Mouse (Mus musculus) lung, embryonic 14.5 days (tissue): ENCODE results near the gene Zfp367. TPM values are rescaled to one million over a fixed set of nuclear protein-coding genes. Genes with fewer than 3 reads are reported as not detected.

Source experiments
- ATAC-seq: fragments of 200-750 bp; cut with Nextera tagmentation; 2 replicates; pipeline ENCODE4 v1.8.0; 2017; ENCODE audit warnings: mild to moderate bottlenecking, moderate TSS enrichment, moderate library complexity; ENCODE audit not compliant: insufficient read depth
- DNase-seq: peaks from one replicate; pipeline ENCODE4 v3.0.0-alpha.2; 2015
- H3K27ac ChIP-seq: fragments of 300-500 bp; sonication (generic); 2 replicates; pipeline ENCODE4 v1.5.1; 2014; ENCODE audit warnings: low read depth, mild to moderate bottlenecking, moderate library complexity
- H3K27me3 ChIP-seq: fragments of 300-500 bp; sonication (generic); 2 replicates; pipeline ENCODE4 v1.6.1; 2014; ENCODE audit warnings: low read length, control low read depth; ENCODE audit not compliant: insufficient read depth
- H3K36me3 ChIP-seq: fragments of 300-500 bp; sonication (generic); 2 replicates; pipeline ENCODE4 v1.6.1; 2014; ENCODE audit warnings: control low read depth; ENCODE audit not compliant: insufficient read depth
- H3K4me1 ChIP-seq: fragments of 300-500 bp; sonication (generic); 2 replicates; pipeline ENCODE4 v1.6.1; 2014; ENCODE audit warnings: antibody characterized with exemption, control low read depth; ENCODE audit not compliant: insufficient read depth
- H3K4me2 ChIP-seq: fragments of 300-500 bp; sonication (generic); 2 replicates; pipeline ENCODE4 v1.6.1; 2014; ENCODE audit warnings: mild to moderate bottlenecking
- H3K4me3 ChIP-seq: fragments of 300-500 bp; sonication (generic); 2 replicates; pipeline ENCODE4 v1.5.1; 2014; ENCODE audit warnings: low read depth, low read length
- H3K9ac ChIP-seq: fragments of 300-500 bp; sonication (generic); 2 replicates; pipeline ENCODE4 v1.6.1; 2014
- H3K9me3 ChIP-seq: fragments of 300-500 bp; sonication (generic); 2 replicates; pipeline ENCODE4 v1.6.1; 2016; ENCODE audit warnings: low read depth, low read length, control low read depth
- CTCF ChIP-seq: IDR thresholded peaks from 2 replicates; pipeline ENCODE4 v1.5.1; 2016; ENCODE audit warnings: antibody characterized with exemption, low read depth
- WGBS: fragments of 180-500 bp; shearing (Covaris S2); extraction: QIAGEN DNeasy Blood & Tissue Kit; methylation state at CpG from one replicate; pipeline ENCODE4 v1.1.7; 2014; 5-methylcytosine and 5-hydroxymethylcytosine counted together
- polyA plus RNA-seq: library from polyadenylated mRNA; unstranded; fragments of >200 nt; fragmentation: Nextera tagmentation; extraction: Ambion mirVana; gene quantifications from 2 replicates; pipeline ENCODE4 v1.2.1, GENCODE M21; 2014

Zfp367 gene
- polyA plus RNA-seq, 1 experiment from 2014 or later: 29.5 TPM

- WGBS: 68% methylated on average over 3 of the region's 3 CpGs
- Histone ChIP-seq H3K27ac (no peak overlapping the region), H3K4me1 (no peaks in the 10 kb centered on the region), H3K9me3 (no peaks in the 10 kb centered on the region), H3K4me2 (no peak overlapping the region), H3K36me3 (no peaks in the 10 kb centered on the region), H3K27me3 (no peaks in the 10 kb centered on the region), H3K9ac (no peak overlapping the region), H3K4me3 (no peak overlapping the region)
- ATAC-seq: no peak
- TF ChIP-seq CTCF: no peak
- no peak for DNase-seq
Measured at GRCm38 (mm10) chr13:64092141-64092540, 60.9 kb downstream of the Zfp367 start.

DNA sequence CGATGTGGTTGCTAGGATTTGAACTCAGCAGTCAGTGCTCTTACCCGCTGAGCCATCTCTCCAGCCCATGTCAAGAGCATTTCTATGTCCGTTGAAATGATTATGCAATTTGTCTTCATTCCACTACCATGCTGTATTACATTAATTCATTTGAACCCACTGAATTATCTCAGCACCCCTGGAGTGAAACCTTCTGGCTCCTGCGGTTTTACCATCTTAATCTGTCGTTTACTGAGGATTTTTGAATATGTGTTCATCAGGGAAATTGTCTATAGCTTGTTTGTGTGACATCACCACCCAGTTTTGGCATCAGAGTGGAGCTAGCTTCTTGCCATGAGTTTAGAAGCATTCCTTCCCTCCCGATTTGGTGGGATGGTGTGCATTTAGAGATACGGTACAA lies 62.0 kb downstream of the Zfp367 start:
- no peak overlapping the region for H3K4me2 ChIP-seq
- WGBS: 75% methylated on average over 7 of the region's 7 CpGs
- no peaks in the 10 kb centered on the region for H3K27me3 ChIP-seq
- H3K4me1 ChIP-seq: no peaks in the 10 kb centered on the region
- DNase-seq: no peak
- no peaks in the 10 kb centered on the region for H3K9me3 ChIP-seq
- TF ChIP-seq CTCF: no peak
- no peak overlapping the region for H3K4me3 ChIP-seq
- H3K36me3 ChIP-seq: no peaks in the 10 kb centered on the region
- no peak for ATAC-seq
- no peak overlapping the region for H3K27ac ChIP-seq
- no peak overlapping the region for H3K9ac ChIP-seq

- H3K27ac ChIP-seq: no peak overlapping the region
- no peak overlapping the region for H3K9ac ChIP-seq
- no peaks in the 10 kb centered on the region for H3K9me3 ChIP-seq
- peak; percentile 68 for ATAC-seq
- no peaks in the 10 kb centered on the region for H3K27me3 ChIP-seq
- DNase-seq: peak; percentile 63
- TF ChIP-seq CTCF: no peak
- H3K4me1 ChIP-seq: no peaks in the 10 kb centered on the region
- WGBS: 62% methylated on average over 5 of the region's 5 CpGs
- no peak overlapping the region for H3K4me3 ChIP-seq
- H3K4me2 ChIP-seq: no peak overlapping the region
- H3K36me3 ChIP-seq: no peaks in the 10 kb centered on the region
Measured at GRCm38 (mm10) chr13:64090278-64090677, 62.7 kb downstream of the Zfp367 start.

DNA sequence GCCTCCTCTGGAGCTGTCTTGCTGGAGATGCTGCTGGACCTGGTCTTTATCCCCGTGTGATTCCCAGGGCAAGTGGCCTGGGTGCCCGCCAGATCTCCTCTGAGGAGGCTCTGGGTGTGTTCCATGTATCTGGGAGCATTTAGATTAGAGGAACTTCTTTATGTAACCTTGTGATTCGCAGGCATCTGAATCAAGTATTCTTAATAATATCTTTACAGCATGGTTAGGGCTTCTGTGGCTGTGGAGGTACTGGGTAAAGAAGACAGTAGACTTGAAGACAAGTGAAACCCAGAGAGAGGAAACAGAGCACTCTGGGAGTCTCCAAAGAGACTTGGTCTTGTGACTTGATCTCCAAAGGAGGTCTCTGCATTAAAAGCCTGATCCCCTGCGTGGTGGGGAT lies 63.9 kb downstream of the Zfp367 start, which contains the start of gene Hsd17b3:
Gene Hsd17b3, minus strand, starts transcription at position 101 of the 400 bp plus-strand sequence.
- WGBS: 78% methylated on average over 4 of the region's 4 CpGs
- no peak within 1 kb of the TSS for H3K27ac ChIP-seq
- ATAC-seq: no peak

GRCm38 (mm10) chr13:64088057-64088456 lies 64.9 kb downstream of the Zfp367 start:
- no peaks in the 10 kb centered on the region for H3K36me3 ChIP-seq
- H3K4me1 ChIP-seq: no peaks in the 10 kb centered on the region
- H3K4me3 ChIP-seq: no peak overlapping the region
- no peaks in the 10 kb centered on the region for H3K9me3 ChIP-seq
- H3K27me3 ChIP-seq: no peaks in the 10 kb centered on the region
- no peak for DNase-seq
- 57% methylated on average over 7 of the region's 7 CpGs for WGBS
- H3K4me2 ChIP-seq: no peak overlapping the region
- TF ChIP-seq CTCF: no peak
- ATAC-seq: no peak
- H3K27ac ChIP-seq: no peak overlapping the region
- no peak overlapping the region for H3K9ac ChIP-seq

More for the DNA sequence above, 63.9 kb downstream of the Zfp367 start, which contains the start of gene Hsd17b3:
- Histone ChIP-seq H3K9me3 (no peaks in the 10 kb centered on the region), H3K4me3 (no peak within 1 kb of the TSS), H3K9ac (no peak within 1 kb of the TSS), H3K27me3 (no peaks in the 10 kb centered on the region), H3K36me3 (no peaks in the 10 kb centered on the region), H3K4me1 (no peaks in the 10 kb centered on the region), H3K4me2 (no peak within 1 kb of the TSS)
- no peak for TF ChIP-seq CTCF
- DNase-seq: no peak

DNA sequence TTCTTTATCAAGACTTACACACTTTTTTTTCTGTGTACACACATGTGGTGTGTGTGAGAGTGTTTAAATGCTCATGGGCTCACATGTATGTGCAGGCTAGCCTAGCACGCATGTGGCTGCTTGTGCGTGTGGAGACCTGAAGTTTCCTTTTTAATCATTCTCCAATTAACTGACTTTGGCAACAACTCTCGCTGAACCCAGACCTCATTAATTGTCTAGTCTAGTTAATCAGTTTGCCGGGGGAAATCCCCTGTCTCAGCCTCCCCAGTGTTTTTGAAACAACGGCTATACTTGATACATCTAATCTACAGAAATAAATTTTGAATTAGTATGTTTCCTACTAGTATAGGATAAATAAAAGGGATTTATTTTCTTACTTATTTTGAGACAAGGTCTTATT lies 67.0 kb downstream of the Zfp367 start:
- WGBS: 88% methylated on average over 5 of the region's 5 CpGs
- Histone ChIP-seq H3K4me3 (no peak overlapping the region), H3K9me3 (no peaks in the 10 kb centered on the region), H3K9ac (no peak overlapping the region), H3K4me1 (peaks cover 6% of the 10 kb centered on the region; the same call in 1 of the 2 replicates), H3K36me3 (no peaks in the 10 kb centered on the region), H3K27ac (no peak overlapping the region), H3K4me2 (no peak overlapping the region), H3K27me3 (no peaks in the 10 kb centered on the region)
- no peak for DNase-seq
- TF ChIP-seq CTCF: no peak
- ATAC-seq: no peak

DNA sequence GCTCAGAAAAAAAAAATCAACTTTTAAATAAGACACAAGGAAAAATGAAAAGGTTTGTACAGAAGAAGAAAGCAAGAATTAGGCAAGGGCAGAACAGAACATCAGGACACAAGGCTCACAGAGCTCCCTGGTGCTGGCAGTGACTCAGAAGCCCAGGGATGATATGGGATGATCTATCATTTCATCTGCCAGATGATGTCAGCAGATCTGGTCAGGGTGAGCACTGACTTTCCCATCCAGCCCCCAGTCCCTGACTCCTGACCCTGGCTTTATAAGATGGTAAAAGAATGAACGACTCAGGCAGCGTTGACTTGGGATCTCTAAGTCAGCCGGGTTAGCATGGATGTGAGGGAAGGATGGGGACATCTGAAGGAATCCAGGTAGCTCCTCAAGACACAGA lies 69.7 kb downstream of the Zfp367 start:
- H3K4me3 ChIP-seq: no peak overlapping the region
- H3K9ac ChIP-seq: no peak overlapping the region
- ATAC-seq (no peak), DNase-seq (no peak)
- H3K4me1 ChIP-seq: peaks cover 6% of the 10 kb centered on the region; the same call in 1 of the 2 replicates
- H3K36me3 ChIP-seq: no peaks in the 10 kb centered on the region
- no peaks in the 10 kb centered on the region for H3K27me3 ChIP-seq
- no peak for TF ChIP-seq CTCF
- no peak overlapping the region for H3K4me2 ChIP-seq
- no peaks in the 10 kb centered on the region for H3K9me3 ChIP-seq
- 78% methylated on average over 3 of the region's 3 CpGs for WGBS
- H3K27ac ChIP-seq: 0 out of 2 replicates have a peak overlapping the region, but pooled peaks have one; percentile 95

Other genes with a start within 250 kb of the Zfp367 start
- not detected in 2 replicates for gene Hsd17b3, start 64.0 kb downstream of the Zfp367 start, polyA plus RNA-seq
- gene Slc35d2, start 23.8 kb downstream of the Zfp367 start, polyA plus RNA-seq: 4.4 and 4.7 TPM in 2 replicates
- gene Habp4, start 8.6 kb upstream of the Zfp367 start, polyA plus RNA-seq: 28.5 and 30.1 TPM in 2 replicates
- 17.1 and 20.3 TPM in 2 replicates for gene Cdc14b, start 122.1 kb upstream of the Zfp367 start, polyA plus RNA-seq
- gene Aaed1, start 159.5 kb upstream of the Zfp367 start, polyA plus RNA-seq: 50.1 and 51.9 TPM in 2 replicates
- 130 and 141 TPM in 2 replicates for gene Ctsl, start 217.7 kb upstream of the Zfp367 start, polyA plus RNA-seq